Mouse (Mus musculus) E14TG2a.4 (cell line): ENCODE data around the gene Cnn1.
"Not testable (repeated sequence)": the region's sequence is repeated elsewhere in the genome, so short reads cannot be mapped to it uniquely, and the experiment has no call there.

Experiments
- H3K27me3 ChIP-seq: 2 replicates; pipeline ENCODE4 v1.6.1; 2014; ENCODE audit warnings: low read length, control low read depth; ENCODE audit not compliant: insufficient read depth
- H3K36me3 ChIP-seq: 2 replicates; pipeline ENCODE4 v1.6.1; 2014; ENCODE audit warnings: low read length, control low read depth; ENCODE audit not compliant: insufficient read depth
- H3K4me1 ChIP-seq: replicated peaks from 2 replicates; pipeline ENCODE4 v1.6.1; 2014; ENCODE audit warnings: low read depth, low read length, control low read depth
- H3K4me3 ChIP-seq: replicated peaks from 2 replicates; pipeline ENCODE4 v1.5.1; 2014; ENCODE audit warnings: mild to moderate bottlenecking, low read length
- H3K9me3 ChIP-seq: 2 replicates; pipeline ENCODE4 v1.6.1; 2014; ENCODE audit warnings: low read length, control low read depth
- CTCF ChIP-seq: conservative IDR thresholded peaks from 2 replicates; pipeline ENCODE4 v1.5.1; 2014; ENCODE audit warnings: low read length
- NANOG ChIP-seq: IDR thresholded peaks from 2 replicates; pipeline ENCODE4 v1.6.1; 2014; ENCODE audit warnings: borderline replicate concordance, low read length, mixed read lengths
- POU5F1 ChIP-seq: IDR thresholded peaks from 2 replicates; pipeline ENCODE4 v1.6.1; 2014; ENCODE audit warnings: low read length, borderline replicate concordance

The Cnn1 gene

GRCm38 (mm10) chr9:22138480-22138879 is 39.5 kb downstream of the Cnn1 start:
- TF ChIP-seq POU5F1, result no peak
- peak; percentile 88 for TF ChIP-seq CTCF
- Histone ChIP-seq H3K4me1 (peaks cover 39% of the 10 kb centered on the region), H3K27me3 (peaks cover 25% of the 10 kb centered on the region), H3K36me3 (no peaks in the 10 kb centered on the region), H3K4me3 (no peak overlapping the region), H3K9me3 (peaks cover 20% of the 10 kb centered on the region)

GRCm38 (mm10) chr9:22139746-22140145 is 40.7 kb downstream of the Cnn1 start:
- H3K27me3 ChIP-seq, result peaks cover 24% of the 10 kb centered on the region
- no peak overlapping the region for H3K4me3 ChIP-seq
- peaks cover 35% of the 10 kb centered on the region for H3K4me1 ChIP-seq
- no peaks in the 10 kb centered on the region for H3K36me3 ChIP-seq
- peaks cover 20% of the 10 kb centered on the region for H3K9me3 ChIP-seq
- no peak for TF ChIP-seq CTCF
- no peak for TF ChIP-seq POU5F1
- TF ChIP-seq NANOG, result no peak

- TF ChIP-seq POU5F1 (no peak), NANOG (no peak), CTCF (peak; percentile 93)
- Histone ChIP-seq H3K36me3 (no peaks in the 10 kb centered on the region), H3K27me3 (peaks cover 6% of the 10 kb centered on the region; the same call in 1 of the 2 replicates)
These were observed 44.4 kb downstream of the Cnn1 start for GRCm38 (mm10) chr9:22143108-22144037.

GRCm38 (mm10) chr9:22144304-22144965 is 45.4 kb downstream of the Cnn1 start:
- Histone ChIP-seq H3K36me3 (no peaks in the 10 kb centered on the region), H3K9me3 (peaks cover 9% of the 10 kb centered on the region), H3K27me3 (peaks cover 6% of the 10 kb centered on the region; the same call in 1 of the 2 replicates), H3K4me3 (no peak overlapping the region), H3K4me1 (peaks cover 10% of the 10 kb centered on the region)
- TF ChIP-seq NANOG (no peak), CTCF (no peak), POU5F1 (no peak)

More at GRCm38 (mm10) chr9:22143108-22144037, 44.4 kb downstream of the Cnn1 start:
- no peak overlapping the region for H3K4me3 ChIP-seq
- H3K4me1 ChIP-seq, result peaks cover 3% of the 10 kb centered on the region; the same call in 1 of the 2 replicates
- peaks cover 19% of the 10 kb centered on the region for H3K9me3 ChIP-seq

GRCm38 (mm10) chr9:22149426-22150248 is 50.6 kb downstream of the Cnn1 start:
- Histone ChIP-seq H3K36me3 (no peaks in the 10 kb centered on the region), H3K4me1 (peaks cover 20% of the 10 kb centered on the region), H3K4me3 (peak overlapping the region; percentile 55), H3K9me3 (no peaks in the 10 kb centered on the region), H3K27me3 (peaks cover 9% of the 10 kb centered on the region; the same call in 1 of the 2 replicates)
- TF ChIP-seq POU5F1 (no peak), CTCF (no peak)

- peak overlapping the region; percentile 55 for H3K4me3 ChIP-seq
- H3K9me3 ChIP-seq, H3K27me3 ChIP-seq, H3K36me3 ChIP-seq: not testable (repeated sequence)
- H3K4me1 ChIP-seq, result peaks cover 23% of the 10 kb centered on the region
These were observed 51.3 kb downstream of the Cnn1 start for GRCm38 (mm10) chr9:22150249-22150693.

- TF ChIP-seq POU5F1, result no peak
- no peak for TF ChIP-seq NANOG
- no peak for TF ChIP-seq CTCF
- Histone ChIP-seq H3K9me3 (no peaks in the 10 kb centered on the region), H3K36me3 (no peaks in the 10 kb centered on the region), H3K4me3 (no peak overlapping the region), H3K27me3 (peaks cover 7% of the 10 kb centered on the region; the same call in 1 of the 2 replicates), H3K4me1 (peaks cover 29% of the 10 kb centered on the region)
These were observed 51.9 kb downstream of the Cnn1 start for GRCm38 (mm10) chr9:22150946-22151345.

- H3K4me1 ChIP-seq, result peaks cover 48% of the 10 kb centered on the region
- TF ChIP-seq POU5F1, result no peak
- peak; percentile 52 for TF ChIP-seq CTCF
- peaks cover 23% of the 10 kb centered on the region for H3K27me3 ChIP-seq
- peaks cover 10% of the 10 kb centered on the region for H3K36me3 ChIP-seq
- H3K9me3 ChIP-seq, result no peaks in the 10 kb centered on the region
- no peak overlapping the region for H3K4me3 ChIP-seq
These were observed 54.8 kb downstream of the Cnn1 start for GRCm38 (mm10) chr9:22153810-22154209.
